24 mouse cellular contexts compared by ENCODE assay signal in the genomic region with DNA sequence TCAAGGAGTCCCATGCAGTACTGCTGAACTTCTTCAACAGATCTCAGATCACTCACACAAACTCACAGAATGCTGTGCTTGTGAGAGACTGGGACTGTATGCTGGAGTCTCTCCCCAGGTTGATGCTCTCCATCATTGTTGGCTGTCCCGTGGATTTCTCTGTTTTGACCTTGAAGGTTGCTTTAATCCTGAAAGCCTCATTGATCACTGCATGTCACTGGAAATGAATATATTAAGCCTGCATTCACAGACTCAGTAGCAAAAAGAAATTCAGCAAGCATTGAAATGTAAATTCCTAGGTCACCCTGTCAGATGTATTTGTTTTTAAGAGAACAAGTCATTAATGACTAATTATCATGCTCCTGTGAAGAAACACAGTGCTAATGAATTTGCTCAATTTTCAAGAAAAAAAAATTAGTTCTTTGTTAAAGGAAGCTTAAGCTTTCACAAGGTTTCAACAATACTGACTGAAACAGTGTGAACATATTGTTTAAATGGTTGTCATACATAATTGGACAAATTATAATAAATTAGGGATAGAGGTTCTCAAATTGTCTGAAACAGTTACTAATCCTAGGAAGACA.
A peak's percentile ranks its signal among the peaks of the same experiment; 100 is the strongest.
DNase-seq lines count a peak whose midpoint lies in the region; ATAC-seq and TF ChIP-seq lines count a peak whose summit lies in the region.
"Had no signal": no experiment of that assay in that cellular context is flagged by ENCODE, and none has a peak within 500 bp of the region (broad histone marks: within the 10 kb centered on the region; RNA-seq: fewer than 3 reads in every experiment).

No protein-coding gene starts in this region.

- H3K4me3 ChIP-seq in hindbrain, embryonic 12.5 days = no peak overlapping the region
- H3K4me3 ChIP-seq in hindbrain, embryonic 13.5 days = no peak overlapping the region
- H3K4me3 ChIP-seq in forebrain, postnatal 0 days (ENCODE audit: low read depth, low read length) = no peak overlapping the region
- H3K4me3 ChIP-seq: embryonic facial prominence, embryonic 12.5 days; heart, embryonic 15.5 days; layer of hippocampus, adult 2 months; limb, embryonic 10.5 days; stomach, embryonic 15.5 days had no signal

- WGBS in hindbrain, embryonic 12.5 days = 14% methylated on average over 1 of the region's 1 CpGs
- WGBS in hindbrain, embryonic 13.5 days = 7% methylated on average over 1 of the region's 1 CpGs
- 6% methylated on average over 1 of the region's 1 CpGs for WGBS in forebrain, postnatal 0 days

- H3K9ac ChIP-seq in hindbrain, embryonic 12.5 days = no peak overlapping the region
- H3K9ac ChIP-seq in hindbrain, embryonic 13.5 days = no peak overlapping the region
- no peak overlapping the region for H3K9ac ChIP-seq in forebrain, postnatal 0 days
- H3K9ac ChIP-seq: embryonic facial prominence, embryonic 12.5 days; heart, embryonic 15.5 days; liver, postnatal 0 days; stomach, embryonic 15.5 days had no signal

- no peaks in the 10 kb centered on the region for H3K4me1 ChIP-seq in hindbrain, embryonic 12.5 days
- H3K4me1 ChIP-seq in hindbrain, embryonic 13.5 days (replicated peaks) = no peaks in the 10 kb centered on the region
- H3K4me1 ChIP-seq in forebrain, postnatal 0 days (ENCODE audit: insufficient read depth) = no peaks in the 10 kb centered on the region
- H3K4me1 ChIP-seq: embryonic facial prominence, embryonic 12.5 days; heart, embryonic 15.5 days; limb, embryonic 10.5 days; stomach, embryonic 15.5 days had no signal

- H3K9me3 ChIP-seq in hindbrain, embryonic 12.5 days (replicated peaks) = no peaks in the 10 kb centered on the region
- H3K9me3 ChIP-seq in hindbrain, embryonic 13.5 days = no peaks in the 10 kb centered on the region
- H3K9me3 ChIP-seq in forebrain, postnatal 0 days (ENCODE audit: low read length) = no peaks in the 10 kb centered on the region
- H3K9me3 ChIP-seq: embryonic facial prominence, embryonic 12.5 days; heart, embryonic 15.5 days; limb, embryonic 10.5 days; stomach, embryonic 15.5 days had no signal

- no peak for TF ChIP-seq POLR2A in brain, embryonic 14.5 days (IDR thresholded peaks at IDR 0.05; ENCODE audit: borderline replicate concordance, extremely low read depth, insufficient read depth, insufficient read length, poor library complexity, severe bottlenecking)

- H3K4me2 ChIP-seq in hindbrain, embryonic 12.5 days (replicated peaks) = no peak overlapping the region
- no peak overlapping the region for H3K4me2 ChIP-seq in hindbrain, embryonic 13.5 days
- H3K4me2 ChIP-seq in forebrain, postnatal 0 days (ENCODE audit: low read depth) = no peak overlapping the region
- H3K4me2 ChIP-seq: embryonic facial prominence, embryonic 12.5 days; heart, embryonic 15.5 days; stomach, embryonic 15.5 days had no signal

- peak; percentile 68 for ATAC-seq in hindbrain, embryonic 12.5 days (ENCODE audit: low FRiP score)
- ATAC-seq in hindbrain, embryonic 13.5 days (ENCODE audit: low FRiP score) = no peak; the same call in 1 of the 2 replicates
- ATAC-seq in forebrain, postnatal 0 days = peak; percentile 42
- ATAC-seq in monocyte, adult 5-6 weeks (replicated peaks; ENCODE audit: insufficient number of reproducible peaks, low FRiP score, low TSS enrichment, poor library complexity, severe bottlenecking) = no peak
- ATAC-seq: hindbrain, postnatal 0 days; intestine, embryonic 16.5 days; liver, postnatal 0 days had no signal

- no peaks in the 10 kb centered on the region for H3K27me3 ChIP-seq in hindbrain, embryonic 12.5 days
- no peaks in the 10 kb centered on the region for H3K27me3 ChIP-seq in hindbrain, embryonic 13.5 days
- no peaks in the 10 kb centered on the region for H3K27me3 ChIP-seq in forebrain, postnatal 0 days (ENCODE audit: insufficient read depth, low read length)
- H3K27me3 ChIP-seq: embryonic facial prominence, embryonic 12.5 days; heart, embryonic 15.5 days; stomach, embryonic 15.5 days had no signal

- peak; percentile 22 for DNase-seq in Muller cell, postnatal 12 days (ENCODE audit: inconsistent ontology term)
- peak; percentile 78 for DNase-seq in brain, embryonic 14.5 days (ENCODE audit: low read depth)
- DNase-seq in forebrain, postnatal 0 days = no peak
- DNase-seq in adrenal gland, postnatal 14 days = no peak
- DNase-seq: adrenal gland, postnatal 36 days; cerebellum, adult 11 months; cerebellum, adult 9-11 months; gastrocnemius, postnatal 36 days; heart, postnatal 36 days; kidney, adult 9 months; kidney, postnatal 25 days; liver, postnatal 0 days; lung, postnatal 10 days; thymus, postnatal 36 days had no signal

- no peak for TF ChIP-seq CTCF in brain, embryonic 14.5 days (IDR thresholded peaks at IDR 0.05; ENCODE audit: borderline replicate concordance, extremely low read depth, insufficient read depth, insufficient read length)
- no peak for TF ChIP-seq CTCF in forebrain, postnatal 0 days (IDR thresholded peaks at IDR 0.05; ENCODE audit: low read depth)

- no peak overlapping the region for H3K27ac ChIP-seq in hindbrain, embryonic 12.5 days
- H3K27ac ChIP-seq in hindbrain, embryonic 13.5 days = no peak overlapping the region
- H3K27ac ChIP-seq in forebrain, postnatal 0 days (ENCODE audit: low read depth, low read length) = no peak overlapping the region
- H3K27ac ChIP-seq: embryonic facial prominence, embryonic 12.5 days; heart, embryonic 15.5 days; hindbrain, postnatal 0 days; layer of hippocampus, adult 2 months; limb, embryonic 10.5 days; stomach, embryonic 15.5 days had no signal

- no peaks in the 10 kb centered on the region for H3K36me3 ChIP-seq in hindbrain, embryonic 12.5 days
- H3K36me3 ChIP-seq in hindbrain, embryonic 13.5 days = no peaks in the 10 kb centered on the region
- H3K36me3 ChIP-seq in forebrain, postnatal 0 days (ENCODE audit: insufficient read depth) = no peaks in the 10 kb centered on the region
- H3K36me3 ChIP-seq: embryonic facial prominence, embryonic 12.5 days; heart, embryonic 15.5 days; limb, embryonic 10.5 days; stomach, embryonic 15.5 days had no signal

Comparison
In these comparisons a context has a peak if more than half of its experiments do, and no peak if none do; other contexts are left out.
1. ATAC-seq: peak in hindbrain, embryonic 12.5 days (single experiment) and forebrain, postnatal 0 days (single experiment); none in hindbrain, embryonic 13.5 days (single experiment) and monocyte, adult 5-6 weeks (single experiment).
2. DNase-seq: peak in Muller cell, postnatal 12 days (single experiment) and brain, embryonic 14.5 days (single experiment); none in forebrain, postnatal 0 days (single experiment) and adrenal gland, postnatal 14 days (single experiment).